Mouse (Mus musculus) midbrain, postnatal 0 days (tissue): ENCODE results near the gene Dnaja2. TPM values are rescaled to one million over a fixed set of nuclear protein-coding genes. Genes with fewer than 3 reads are reported as not detected.

ENCODE experiments used
- ATAC-seq: fragments of 200-750 bp; cut with Nextera tagmentation; 2 replicates; pipeline ENCODE4 v1.8.0; 2017; ENCODE audit warnings: moderate number of reproducible peaks, mild to moderate bottlenecking, moderate TSS enrichment, moderate library complexity; ENCODE audit not compliant: low FRiP score
- DNase-seq: peaks from one replicate; pipeline ENCODE4 v3.0.0-alpha.2; 2015; ENCODE audit warnings: low spot score
- H3K27ac ChIP-seq: fragments of 300-500 bp; sonication (generic); 2 replicates; pipeline ENCODE4 v1.5.1; 2014; ENCODE audit warnings: low read depth, mild to moderate bottlenecking, low read length, mixed read lengths
- H3K27me3 ChIP-seq: fragments of 300-500 bp; sonication (generic); 2 replicates; pipeline ENCODE4 v1.6.1; 2014; ENCODE audit warnings: low read length, control low read depth, mixed read lengths; ENCODE audit not compliant: insufficient read depth
- H3K36me3 ChIP-seq: fragments of 300-500 bp; sonication (generic); 2 replicates; pipeline ENCODE4 v1.6.1; 2014; ENCODE audit warnings: low read length, control low read depth, mixed read lengths; ENCODE audit not compliant: insufficient read depth
- H3K4me1 ChIP-seq: fragments of 300-500 bp; sonication (generic); 2 replicates; pipeline ENCODE4 v1.6.1; 2014; ENCODE audit warnings: mild to moderate bottlenecking, control low read depth, antibody characterized with exemption, low read length, mixed read lengths; ENCODE audit not compliant: insufficient read depth
- H3K4me2 ChIP-seq: fragments of 300-500 bp; sonication (generic); 2 replicates; pipeline ENCODE4 v1.6.1; 2014; ENCODE audit warnings: low read depth, mild to moderate bottlenecking, low read length, mixed read lengths; ENCODE audit not compliant: poor library complexity, severe bottlenecking
- H3K4me3 ChIP-seq: fragments of 300-500 bp; sonication (generic); 2 replicates; pipeline ENCODE4 v1.5.1; 2014; ENCODE audit warnings: low read depth, mild to moderate bottlenecking, low read length, moderate library complexity
- H3K9ac ChIP-seq: fragments of 300-500 bp; sonication (generic); replicated peaks from 2 replicates; pipeline ENCODE4 v1.6.1; 2014; ENCODE audit warnings: mild to moderate bottlenecking, low read length, moderate library complexity, mixed read lengths; ENCODE audit not compliant: poor library complexity, severe bottlenecking
- H3K9me3 ChIP-seq: fragments of 300-500 bp; sonication (generic); 2 replicates; pipeline ENCODE4 v1.6.1; 2016; ENCODE audit warnings: low read length, control low read depth
- CTCF ChIP-seq: IDR thresholded peaks from 2 replicates; pipeline ENCODE4 v1.5.1; 2016; ENCODE audit warnings: antibody characterized with exemption, mild to moderate bottlenecking
- WGBS: fragments of 180-500 bp; shearing (Covaris S2); extraction: QIAGEN DNeasy Blood & Tissue Kit; methylation state at CpG from one replicate; pipeline ENCODE4 v1.1.7; 2014; 5-methylcytosine and 5-hydroxymethylcytosine counted together
- polyA plus RNA-seq: library from polyadenylated mRNA; unstranded; fragments of >200 nt; fragmentation: Nextera tagmentation; extraction: Ambion mirVana; gene quantifications from 2 replicates; pipeline ENCODE4 v1.2.1, GENCODE M21; 2015
- total RNA-seq: library from RNA; depleted of rRNA; stranded (reverse); fragments of >200 nt; gene quantifications from 2 replicates; pipeline ENCODE4 v1.2.3, GENCODE M21; 2014

The Dnaja2 gene
- total and polyA plus RNA-seq, 2 experiments from 2014 or later: 66.9 to 145 TPM

DNA sequence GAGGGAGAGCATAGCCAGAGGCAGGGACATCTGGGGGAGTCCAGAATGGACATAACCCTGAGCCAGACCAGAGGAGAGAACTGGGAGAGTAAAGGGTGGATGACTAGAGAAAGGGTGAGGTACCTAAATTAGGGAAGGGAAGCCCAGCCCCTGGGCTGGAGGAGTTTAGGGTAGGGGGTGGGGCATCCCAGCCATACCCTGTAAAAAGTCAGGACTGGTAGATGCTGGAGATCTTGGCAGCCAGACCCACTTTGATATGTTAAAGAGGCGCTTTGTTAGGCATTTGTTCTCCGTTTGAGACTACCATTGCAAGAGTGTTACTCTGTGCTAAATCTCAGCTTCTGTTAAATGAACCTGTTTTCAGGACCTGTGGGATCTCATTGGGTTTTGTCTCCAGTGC lies 56.6 kb downstream of the Dnaja2 start:
- no peak for DNase-seq
- H3K27me3 ChIP-seq: no peaks in the 10 kb centered on the region
- H3K9me3 ChIP-seq: no peaks in the 10 kb centered on the region
- H3K4me2 ChIP-seq: no peak overlapping the region
- H3K4me3 ChIP-seq: no peak overlapping the region
- peak overlapping the region; percentile 32; the same call in 1 of the 2 replicates for H3K27ac ChIP-seq
- no peak overlapping the region for H3K9ac ChIP-seq
- ATAC-seq: no peak
- H3K36me3 ChIP-seq: peaks cover 11% of the 10 kb centered on the region; the same call in 1 of the 2 replicates
- H3K4me1 ChIP-seq: peaks cover 4% of the 10 kb centered on the region; the same call in 1 of the 2 replicates
- TF ChIP-seq CTCF: no peak
- 21% methylated on average over 2 of the region's 2 CpGs for WGBS

DNA sequence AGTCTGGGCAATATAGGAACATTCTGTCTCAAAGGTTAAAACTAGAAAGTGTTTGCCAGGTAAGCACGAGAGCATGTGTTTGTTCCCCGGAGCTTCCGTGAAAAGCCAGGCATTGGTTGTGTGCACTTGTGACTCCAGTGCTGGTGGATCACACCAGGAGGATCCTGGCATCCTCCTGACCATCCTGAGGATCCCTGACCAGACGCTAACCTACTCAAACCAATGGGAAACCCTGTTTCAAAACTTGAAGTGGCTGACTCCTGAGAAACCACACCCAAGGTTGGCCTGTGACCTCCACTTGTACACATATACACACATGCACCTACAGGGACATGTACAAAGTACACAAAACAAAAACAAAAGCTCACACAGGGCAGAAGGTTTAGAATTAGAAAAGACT lies 58.4 kb downstream of the Dnaja2 start:
- 89% methylated on average over 4 of the region's 4 CpGs for WGBS
- ATAC-seq: no peak
- peaks cover 11% of the 10 kb centered on the region; the same call in 1 of the 2 replicates for H3K36me3 ChIP-seq

DNA sequence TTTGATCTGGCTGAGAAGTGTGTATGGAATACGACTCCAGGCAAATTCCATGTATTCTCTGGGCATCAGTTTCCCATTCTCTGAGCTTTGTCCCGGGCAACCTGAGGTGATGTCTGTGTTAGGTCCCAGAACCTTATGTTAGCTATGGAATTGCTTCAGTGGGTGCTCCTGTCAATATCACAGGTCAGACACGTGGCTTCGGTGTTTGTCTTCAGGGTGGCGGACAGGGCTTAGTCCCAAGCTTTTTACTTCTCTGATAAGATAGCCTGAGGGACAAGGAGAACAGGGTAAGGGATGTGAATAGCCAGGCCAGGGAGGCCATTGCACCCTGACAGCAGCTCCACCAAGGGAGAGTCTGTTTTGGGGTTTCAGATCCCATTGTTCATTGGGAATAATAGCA lies 59.0 kb downstream of the Dnaja2 start:
- 81% methylated on average over 5 of the region's 5 CpGs for WGBS
- Histone ChIP-seq H3K27me3 (no peaks in the 10 kb centered on the region), H3K36me3 (peaks cover 9% of the 10 kb centered on the region; the same call in 1 of the 2 replicates), H3K9ac (no peak overlapping the region), H3K4me2 (no peak overlapping the region), H3K27ac (no peak overlapping the region), H3K4me3 (no peak overlapping the region), H3K4me1 (peaks cover 6% of the 10 kb centered on the region; the same call in 1 of the 2 replicates), H3K9me3 (no peaks in the 10 kb centered on the region)
- ATAC-seq: no peak
- TF ChIP-seq CTCF: no peak
- DNase-seq: no peak

More for the DNA sequence above, 58.4 kb downstream of the Dnaja2 start:
- H3K4me3 ChIP-seq: no peak overlapping the region
- no peak for TF ChIP-seq CTCF
- peaks cover 6% of the 10 kb centered on the region; the same call in 1 of the 2 replicates for H3K4me1 ChIP-seq
- DNase-seq: no peak
- no peak overlapping the region for H3K27ac ChIP-seq
- H3K9me3 ChIP-seq: no peaks in the 10 kb centered on the region
- H3K27me3 ChIP-seq: no peaks in the 10 kb centered on the region
- no peak overlapping the region for H3K4me2 ChIP-seq
- H3K9ac ChIP-seq: no peak overlapping the region

DNA sequence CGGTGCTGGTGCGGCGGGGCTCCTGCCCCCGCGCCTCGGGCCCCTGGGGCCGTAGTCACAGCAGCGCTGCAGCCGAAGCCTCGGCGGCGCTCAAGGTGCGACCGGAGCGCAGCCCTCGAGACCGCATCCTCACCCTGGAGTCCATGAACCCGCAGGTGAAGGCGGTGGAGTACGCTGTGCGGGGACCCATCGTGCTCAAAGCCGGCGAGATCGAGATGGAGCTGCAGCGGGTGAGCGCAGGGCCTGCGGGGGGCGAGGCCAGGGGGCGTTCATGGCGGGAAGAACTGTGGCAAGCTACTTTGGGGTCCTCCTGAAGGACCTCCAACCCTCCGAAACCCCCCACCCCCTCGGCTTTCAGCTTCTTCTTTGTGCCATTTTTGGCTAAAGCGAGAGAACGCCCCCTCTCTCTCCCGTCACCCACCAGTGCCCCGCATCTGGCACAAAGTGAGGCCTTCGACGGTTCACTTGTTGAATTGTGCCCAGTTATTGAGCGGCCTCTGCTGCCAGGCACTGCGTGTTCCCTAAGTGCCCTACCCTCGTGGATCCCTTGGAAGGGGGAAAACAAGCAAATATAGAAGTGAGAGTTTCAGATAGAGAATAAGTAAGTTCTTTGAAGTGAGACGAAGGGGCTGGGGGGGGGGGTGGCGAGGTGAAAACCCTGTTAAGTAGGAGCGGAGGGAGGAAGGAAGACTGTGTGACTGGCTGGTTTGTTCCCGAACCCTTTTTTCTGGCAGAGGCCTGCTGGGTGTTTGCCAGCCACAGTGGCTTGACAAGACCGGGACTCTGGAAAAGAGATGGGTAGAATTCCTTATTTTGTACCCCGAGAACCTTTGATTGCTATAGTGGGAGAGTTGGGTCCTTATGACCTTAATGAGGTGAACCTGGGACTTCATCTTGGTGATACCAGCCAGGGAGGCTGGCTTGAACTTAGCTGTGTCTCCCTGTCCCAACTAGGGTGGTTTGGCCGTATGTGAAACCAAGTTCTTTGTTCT lies 61.9 kb downstream of the Dnaja2 start:
- H3K27me3 ChIP-seq: no peaks in the 10 kb centered on the region
- H3K4me2 ChIP-seq: peak overlapping the region; percentile 85
- no peaks in the 10 kb centered on the region for H3K9me3 ChIP-seq
- TF ChIP-seq CTCF: peak; percentile 23; the same call in 1 of the 2 replicates
- H3K9ac ChIP-seq: peak overlapping the region; percentile 91
- WGBS: 6% methylated on average over 49 of the region's 49 CpGs
- peaks cover 4% of the 10 kb centered on the region; the same call in 1 of the 2 replicates for H3K36me3 ChIP-seq
- peak overlapping the region; percentile 90 for H3K4me3 ChIP-seq
- peaks cover 6% of the 10 kb centered on the region; the same call in 1 of the 2 replicates for H3K4me1 ChIP-seq
- ATAC-seq (peak; percentile 24), DNase-seq (peak; percentile 74)
- H3K27ac ChIP-seq: peak overlapping the region; percentile 74

- Histone ChIP-seq H3K9ac (peak within 1 kb of the TSS; percentile 91), H3K4me2 (peak within 1 kb of the TSS; percentile 85), H3K9me3 (no peaks in the 10 kb centered on the region)
These were observed 62.8 kb downstream of the Dnaja2 start, which contains the start of gene Gpt2 for GRCm38 (mm10) chr8:85492125-85492875. Gene Gpt2, plus strand, starts transcription at chr8:85492576.

More at GRCm38 (mm10) chr8:85492125-85492875, 62.8 kb downstream of the Dnaja2 start, which contains the start of gene Gpt2:
- peak within 1 kb of the TSS; percentile 90 for H3K4me3 ChIP-seq
- peaks cover 6% of the 10 kb centered on the region; the same call in 1 of the 2 replicates for H3K4me1 ChIP-seq
- WGBS: under 1% methylated on average over 41 of the region's 41 CpGs
- H3K36me3 ChIP-seq: peaks cover 4% of the 10 kb centered on the region; the same call in 1 of the 2 replicates
- peak within 1 kb of the TSS; percentile 74 for H3K27ac ChIP-seq
- no peaks in the 10 kb centered on the region for H3K27me3 ChIP-seq
- peak; percentile 42 for TF ChIP-seq CTCF
- ATAC-seq (peak; percentile 98), DNase-seq (peak; percentile 96)
